Mouse (Mus musculus) kidney, postnatal 25 days (tissue): ENCODE results near the gene Spag17.
"Not testable (repeated sequence)": the region's sequence is repeated elsewhere in the genome, so short reads cannot be mapped to it uniquely, and the experiment has no call there.

ENCODE experiments used
- DNase-seq, 2 experiments: peaks; one replicate each; pipeline ENCODE4 v3.0.0; 2021; ENCODE audit warnings: mixed read lengths in 2 of 2

Spag17 gene

DNA sequence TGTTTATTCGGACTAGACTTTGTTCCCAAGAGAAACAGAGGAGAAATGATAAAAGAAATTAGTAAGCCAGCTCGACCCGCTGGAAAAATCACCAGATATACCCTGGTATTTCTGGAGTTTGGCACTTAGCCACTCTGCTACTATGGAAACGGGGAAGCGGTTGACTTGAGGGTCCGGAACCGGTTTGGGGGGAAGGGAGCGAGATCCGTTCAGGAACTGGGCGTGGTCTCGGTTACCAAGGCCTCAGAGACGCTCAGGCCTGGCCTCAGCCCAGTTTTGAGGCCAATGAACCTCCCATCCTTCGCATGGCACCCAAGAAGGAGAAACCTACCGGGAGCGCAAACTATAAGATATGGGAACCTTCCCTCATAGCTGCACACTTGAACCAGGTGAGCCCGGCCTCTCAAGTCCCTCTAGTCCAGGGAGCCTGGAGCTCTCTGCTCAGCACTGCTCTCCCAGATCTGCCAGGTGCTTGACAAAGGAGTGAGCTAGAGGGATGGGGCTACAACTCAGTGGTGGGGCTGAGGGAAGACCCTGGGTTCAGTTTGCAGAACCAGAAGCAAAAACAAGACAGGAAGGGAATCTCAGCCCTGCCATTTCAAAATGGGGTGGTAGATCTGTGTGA lies at the start of gene Spag17:
Gene Spag17, plus strand, starts transcription at position 220 of the 625 bp plus-strand sequence.
- peak; percentile 34 to 55 for DNase-seq

DNA sequence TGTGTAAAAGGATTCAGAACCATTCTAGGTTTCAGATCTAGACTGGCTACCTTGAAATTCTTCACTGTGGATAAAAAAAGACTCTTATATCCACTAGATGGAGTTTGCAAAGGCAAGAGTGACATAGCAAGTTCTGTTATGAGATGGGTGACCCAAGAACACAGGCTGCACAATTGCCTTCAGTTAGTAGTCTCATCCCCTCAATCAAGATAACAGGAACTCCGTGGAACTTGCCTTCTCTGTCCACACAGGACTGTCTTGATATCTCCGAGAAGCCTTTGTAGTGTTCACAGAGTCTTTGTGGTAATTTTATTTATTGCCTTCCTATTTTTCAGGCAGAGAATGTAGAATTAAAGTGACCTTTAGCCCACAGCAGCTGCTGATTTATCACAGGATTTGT lies 42.9 kb upstream of the Spag17 start:
- no peak for DNase-seq

DNA sequence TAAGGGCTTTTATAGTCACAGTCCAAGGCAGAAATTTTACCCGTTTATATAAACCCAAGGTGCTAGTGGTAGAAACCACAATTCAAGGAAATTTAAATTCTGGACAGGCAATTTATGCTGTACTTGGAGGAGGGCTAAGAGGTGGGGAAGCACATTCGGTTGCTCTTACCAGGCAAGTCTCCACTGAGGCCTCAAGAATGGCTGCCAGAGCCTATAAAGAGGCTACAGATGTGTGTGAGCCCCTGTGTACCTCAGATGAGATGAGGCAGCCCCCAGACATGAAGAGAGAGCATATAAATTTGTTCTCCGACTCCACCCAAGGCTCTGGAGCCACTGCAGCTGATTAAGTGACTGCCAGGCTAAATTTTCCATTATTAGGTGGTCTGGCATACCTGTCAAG lies 42.4 kb upstream of the Spag17 start:
- no peak for DNase-seq

DNA sequence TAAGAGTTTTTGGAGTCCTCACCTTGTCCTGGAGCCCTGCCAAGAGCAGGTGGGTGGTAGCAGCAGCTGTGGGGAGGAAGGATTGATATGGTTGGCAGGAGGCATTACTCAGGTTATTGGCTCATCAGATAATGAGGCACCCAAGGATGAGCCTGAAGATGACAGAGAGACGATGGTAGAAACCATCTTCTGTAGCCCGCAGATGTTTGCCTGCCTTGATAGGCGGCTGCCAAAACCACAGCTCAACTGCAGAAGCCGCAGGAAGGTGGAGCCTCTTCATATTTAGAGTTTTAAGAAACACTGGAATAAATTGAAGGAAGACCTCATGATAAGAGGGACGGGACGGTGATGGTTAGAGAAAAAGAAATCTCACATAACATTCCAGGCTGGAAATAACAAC lies 42.0 kb upstream of the Spag17 start:
- no peak for DNase-seq

DNA sequence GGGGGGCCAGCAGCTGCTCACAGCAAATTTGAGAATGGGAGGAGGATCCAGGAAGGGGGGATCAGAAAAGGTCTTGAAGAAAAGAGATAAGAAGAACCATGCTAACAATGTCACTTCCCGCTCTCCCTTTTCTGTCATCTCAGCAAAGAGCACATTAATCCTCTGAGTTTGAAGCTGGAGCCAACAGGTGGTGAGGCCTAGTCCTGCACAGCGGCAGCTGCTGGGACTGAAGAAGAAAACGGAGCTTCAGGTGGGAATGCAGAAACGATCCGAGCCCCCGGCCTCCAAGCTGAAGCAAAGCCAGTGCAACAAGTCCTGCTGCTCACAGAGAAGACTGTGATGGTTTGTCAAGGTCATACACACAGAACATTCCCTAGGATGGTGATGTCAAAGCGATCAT lies 34.3 kb upstream of the Spag17 start:
- no peak for DNase-seq

DNA sequence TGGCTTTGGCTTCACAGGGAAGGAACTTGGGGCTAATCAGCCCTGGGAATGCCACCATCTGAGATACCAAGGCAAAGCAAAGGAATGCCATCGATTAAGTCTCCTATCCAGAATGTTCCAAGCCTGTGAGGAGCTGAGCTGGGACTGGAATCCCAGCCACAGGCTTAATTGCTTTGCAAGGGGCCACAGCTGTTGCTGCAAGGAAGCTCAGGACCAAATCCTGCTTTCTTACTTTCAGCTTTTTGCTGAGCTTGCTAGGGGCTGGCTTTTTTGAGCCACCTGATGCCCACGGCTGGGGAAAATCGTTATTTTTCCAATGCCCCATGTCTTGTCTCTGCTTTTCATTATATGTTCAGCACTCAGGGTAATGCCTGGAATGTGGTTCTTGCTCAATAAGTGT lies 30.6 kb upstream of the Spag17 start:
- DNase-seq: no peak

DNA sequence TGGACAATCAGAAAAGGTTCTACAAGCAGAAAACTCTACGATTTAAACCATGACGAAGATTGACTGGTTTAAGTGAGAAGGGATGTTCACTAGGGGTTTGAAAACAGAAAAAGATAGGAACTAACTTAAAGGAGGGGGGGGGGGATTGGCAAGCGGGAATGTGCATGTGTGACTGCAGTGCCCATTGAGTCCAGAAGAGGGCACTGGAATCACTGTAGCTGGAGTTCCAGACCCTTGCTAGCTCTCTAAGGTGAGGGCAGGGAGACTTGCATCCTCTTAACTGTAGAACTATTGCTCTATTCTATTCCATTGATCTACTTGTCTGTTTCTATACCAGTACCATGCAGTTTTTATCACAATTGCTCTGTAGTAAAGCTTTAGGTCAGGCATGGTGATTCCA lies 26.3 kb upstream of the Spag17 start:
- no peak for DNase-seq

DNA sequence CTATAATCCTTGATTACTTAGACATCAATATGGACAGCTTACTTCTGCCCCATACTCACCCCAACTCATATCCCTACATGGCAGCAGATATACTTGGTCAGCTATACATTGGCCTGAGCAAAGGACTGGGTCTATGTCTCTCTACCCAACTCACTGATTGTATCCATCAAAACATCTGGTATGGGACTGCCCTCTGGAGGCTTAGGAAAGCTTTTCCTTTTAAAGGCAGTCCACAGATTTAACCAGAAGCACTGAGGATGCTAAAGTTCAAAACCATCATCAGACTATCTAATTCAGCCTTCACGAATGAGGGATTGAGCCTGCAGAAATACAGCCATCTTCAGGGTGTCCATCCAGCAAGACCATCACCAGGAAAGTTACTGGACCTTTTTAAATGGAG lies 20.5 kb upstream of the Spag17 start:
- peak in 1 of 2 experiments; percentile 3 for DNase-seq

DNA sequence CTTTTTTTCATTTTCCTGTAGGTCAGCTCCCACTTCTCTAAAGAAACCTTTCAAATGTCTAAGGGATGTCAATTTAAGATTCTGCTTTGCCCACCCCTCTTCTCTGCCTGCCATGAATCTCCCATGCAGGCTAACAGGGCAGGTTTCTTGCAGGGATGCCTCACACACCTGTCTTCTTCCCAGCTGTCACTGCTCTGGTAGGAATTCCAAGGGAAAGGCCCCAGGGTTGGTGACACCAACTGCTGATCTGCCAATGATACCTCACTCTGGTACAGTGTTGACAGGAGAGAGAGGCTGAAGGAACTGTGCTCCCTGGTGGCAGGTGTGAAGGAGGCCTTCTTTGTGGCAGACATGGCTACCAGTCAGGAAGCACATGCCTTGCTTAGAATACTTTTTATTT lies 10.1 kb upstream of the Spag17 start:
- no peak for DNase-seq

DNA sequence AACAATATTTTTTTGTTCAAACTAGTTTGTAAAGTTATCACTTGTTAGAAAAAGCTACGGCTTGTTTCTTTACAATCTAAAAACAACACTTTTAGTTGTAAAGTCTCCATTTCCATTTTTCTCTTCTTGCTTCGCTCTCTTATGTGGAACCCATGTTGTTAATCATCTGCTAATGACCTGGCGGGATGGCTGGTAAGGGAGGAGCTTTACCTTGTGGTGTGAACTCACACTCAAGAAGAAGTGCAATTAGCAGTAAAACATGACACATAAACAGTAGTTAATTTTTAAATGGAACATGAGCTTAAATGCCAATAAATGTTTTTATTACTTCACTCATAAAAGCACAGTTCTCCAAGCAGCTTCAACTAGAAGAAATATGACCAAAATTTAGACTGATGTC lies 3.7 kb upstream of the Spag17 start:
- DNase-seq: no peak

DNA sequence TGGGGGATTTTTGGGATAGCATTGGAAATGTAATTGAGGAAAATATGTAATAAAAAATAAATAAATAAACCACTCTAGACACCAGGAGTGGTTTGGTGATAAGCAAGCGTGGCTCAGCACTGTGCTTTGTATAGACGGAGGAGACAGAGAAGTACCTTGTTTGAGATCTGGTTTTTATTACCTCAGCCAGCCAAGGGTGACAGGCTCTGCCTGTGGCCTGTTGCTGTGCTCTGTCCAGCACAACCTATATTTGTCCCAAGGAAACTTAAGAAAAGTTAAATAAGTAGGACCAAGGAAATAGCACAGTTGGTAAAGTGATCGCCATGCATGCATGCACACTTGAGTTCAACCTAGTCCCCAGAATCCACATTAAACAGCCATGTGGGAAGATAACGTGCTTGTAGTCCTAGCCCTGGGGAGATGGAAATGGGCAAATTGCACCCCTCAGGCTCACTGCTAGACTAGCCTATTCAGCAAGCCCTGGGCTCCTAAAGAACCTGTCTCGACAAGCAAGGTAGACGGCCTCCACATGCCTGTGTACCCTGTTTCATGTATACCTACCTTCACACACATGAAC lies 1.1 kb upstream of the Spag17 start:
- no peak for DNase-seq

DNA sequence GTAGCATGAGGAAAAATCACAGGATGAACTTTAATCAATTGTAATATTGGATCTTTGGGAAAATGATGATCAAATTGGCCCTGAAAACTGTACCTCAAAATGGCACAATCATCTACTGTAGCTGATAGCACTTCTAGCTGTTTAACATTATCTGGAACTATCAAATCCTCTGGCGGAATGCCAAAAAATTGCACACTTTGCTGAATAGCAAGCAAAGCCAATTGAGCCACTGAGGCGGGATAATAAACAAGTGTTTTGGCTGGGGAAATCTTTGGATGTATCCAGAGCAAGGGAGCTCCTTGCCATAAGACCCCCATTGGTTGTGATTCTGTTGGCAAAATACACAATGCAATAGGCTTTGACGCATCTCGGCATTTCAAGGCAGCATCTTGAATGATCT lies 9.5 kb downstream of the Spag17 start:
- not testable (repeated sequence) for DNase-seq

DNA sequence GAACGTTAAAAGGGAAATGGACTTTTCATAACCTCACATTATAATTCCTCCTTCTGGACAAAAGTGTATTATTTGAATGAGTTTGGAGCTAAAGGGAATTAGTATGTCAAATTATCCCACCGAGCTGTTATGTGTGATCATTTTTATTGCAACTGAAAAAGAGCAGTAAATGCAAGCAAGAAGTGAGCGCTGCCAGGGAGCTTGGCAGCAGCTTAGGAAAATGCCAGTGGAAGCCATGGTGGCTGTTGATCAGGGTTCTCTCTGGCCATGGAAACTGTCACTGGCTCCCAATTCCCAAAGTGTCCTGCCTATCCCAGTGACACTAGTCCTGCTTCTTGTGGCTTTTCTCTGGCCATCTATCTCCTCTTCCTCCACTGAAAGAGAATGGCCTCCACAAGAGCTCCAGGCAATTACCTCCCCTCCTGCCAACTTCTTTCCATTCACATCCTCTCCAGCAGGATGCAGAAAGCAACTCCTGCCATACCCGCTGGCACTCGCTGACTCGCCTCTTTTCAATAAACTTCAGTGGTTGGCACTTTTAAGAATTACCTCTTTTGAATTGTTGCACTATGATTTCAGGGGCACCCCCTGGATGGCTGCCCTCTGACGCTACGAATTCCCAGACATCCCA lies 28.7 kb downstream of the Spag17 start:
- no peak for DNase-seq

DNA sequence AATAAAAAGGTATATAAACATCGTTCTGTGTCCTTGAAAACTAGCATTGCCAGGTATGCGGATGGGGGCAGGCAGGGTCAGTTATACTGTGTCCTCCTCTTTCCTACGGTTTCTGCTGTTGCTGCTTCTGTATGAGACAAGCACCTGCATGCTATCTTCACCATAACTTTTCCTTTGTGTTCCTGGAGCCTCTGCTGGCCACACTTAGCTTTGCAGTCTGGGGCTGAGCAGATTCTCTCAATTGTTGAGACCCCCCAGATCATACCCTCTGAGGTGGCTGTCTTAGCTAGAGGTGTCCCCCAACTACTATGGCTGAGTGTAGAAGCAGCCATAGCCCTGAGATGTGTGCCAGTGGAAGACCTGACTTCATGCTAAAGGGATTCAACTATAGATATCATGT lies 37.7 kb downstream of the Spag17 start:
- DNase-seq: no peak

DNA sequence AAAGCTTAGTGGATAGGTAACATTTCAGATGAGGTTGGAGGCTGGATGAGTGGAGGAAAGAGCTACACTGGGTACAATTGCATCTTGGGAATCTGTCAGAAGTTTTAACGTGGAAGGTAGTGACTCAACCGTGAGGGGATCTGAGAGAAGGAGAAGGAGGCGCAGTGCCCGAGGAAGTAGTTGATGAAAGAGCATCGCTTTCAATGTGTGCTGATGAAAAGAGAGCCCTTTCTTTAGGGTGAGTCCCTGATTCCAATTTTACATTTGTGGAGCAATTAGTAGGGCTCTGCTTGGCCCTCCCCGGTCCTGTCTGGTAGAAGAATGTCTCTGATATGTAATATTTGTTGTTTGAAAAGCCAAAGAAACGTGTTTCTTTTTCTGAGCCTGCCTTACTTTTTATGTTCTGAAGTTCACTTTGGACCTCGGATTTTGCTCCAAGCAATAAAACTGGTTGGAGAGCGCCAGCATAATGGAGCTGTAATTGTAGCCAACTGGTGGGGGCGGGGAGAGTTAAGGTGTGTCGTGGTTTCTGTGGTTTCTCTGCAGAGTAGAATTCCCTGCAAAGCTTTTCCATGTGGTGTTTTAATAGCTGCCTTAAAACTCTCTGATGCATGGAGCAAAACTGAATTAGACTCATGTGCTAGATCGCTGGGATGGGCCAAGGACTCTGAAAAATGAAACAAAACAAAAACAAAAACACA lies 45.9 kb downstream of the Spag17 start:
- peak; percentile 68 to 73 for DNase-seq

DNA sequence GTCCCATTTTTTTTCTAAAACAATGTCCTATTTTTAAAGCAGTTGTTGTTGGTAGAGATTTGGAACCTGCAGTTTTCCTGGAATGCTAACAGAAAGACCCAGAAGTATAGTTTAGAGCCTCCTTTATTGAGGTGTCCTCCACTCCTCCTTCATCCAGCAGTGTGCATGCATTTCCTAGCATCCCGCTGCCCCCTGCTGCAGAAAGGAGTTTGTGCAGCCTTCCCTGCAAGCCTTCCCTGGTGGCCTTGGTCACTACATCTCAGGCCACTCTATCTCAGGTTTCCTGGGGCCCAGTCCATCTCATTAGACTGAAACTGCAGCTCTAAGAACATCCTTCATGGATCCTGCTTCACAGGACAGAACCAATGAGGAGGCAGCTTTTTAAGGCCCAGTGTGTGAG lies 51.0 kb downstream of the Spag17 start:
- peak in 1 of 2 experiments; percentile 32 for DNase-seq

DNA sequence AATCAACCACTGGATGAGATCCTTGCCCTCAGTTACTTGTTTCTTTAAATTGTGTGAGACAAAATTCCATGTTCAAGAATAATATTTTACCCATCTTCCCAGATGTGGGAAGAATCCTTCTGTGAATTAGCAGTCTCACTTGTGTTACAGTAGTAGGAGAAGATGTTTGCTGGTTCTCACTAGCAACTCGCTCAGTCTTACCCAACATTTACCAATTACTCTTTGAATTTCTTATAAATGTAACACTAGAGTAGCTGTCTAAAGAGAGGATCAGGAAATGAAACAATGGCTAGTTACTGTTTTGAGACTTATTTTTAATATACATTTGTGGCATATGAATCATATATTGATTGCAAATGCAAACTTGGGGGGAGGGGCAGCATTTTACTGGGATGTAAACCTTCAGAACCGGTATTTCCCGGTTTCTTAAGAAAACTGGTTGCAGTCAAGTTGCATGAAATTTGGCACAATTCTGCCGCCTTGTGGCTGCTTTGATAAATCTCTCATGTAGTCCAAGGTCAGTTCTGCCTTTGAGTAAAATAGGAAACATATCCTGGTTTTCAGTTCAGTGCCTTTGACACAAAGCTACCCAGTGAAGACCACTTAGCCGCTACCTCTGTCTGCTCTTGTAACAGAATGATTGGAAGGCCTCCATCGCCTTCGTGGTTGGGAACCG lies 53.5 kb downstream of the Spag17 start:
- DNase-seq: peak; percentile 60 to 78

DNA sequence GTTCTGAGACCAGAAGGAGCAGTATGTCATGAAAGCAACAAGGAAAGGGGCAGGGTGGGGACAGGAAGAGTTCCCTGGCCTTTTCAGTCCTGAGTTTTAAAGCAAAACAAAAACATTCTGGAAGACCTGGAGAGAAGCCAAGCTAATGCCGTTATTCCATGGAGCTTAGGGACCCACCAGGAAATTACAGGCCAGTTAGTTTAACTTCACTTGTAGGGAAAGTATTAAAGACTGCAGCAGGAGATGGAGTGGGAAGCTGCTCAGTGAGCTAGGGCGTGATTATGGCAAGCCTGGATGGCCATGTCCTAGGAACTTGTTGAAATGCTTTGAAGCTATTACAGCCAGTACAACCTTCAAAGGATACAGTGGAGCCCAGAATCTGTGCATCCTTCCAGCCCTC lies 60.0 kb downstream of the Spag17 start:
- DNase-seq: no peak

DNA sequence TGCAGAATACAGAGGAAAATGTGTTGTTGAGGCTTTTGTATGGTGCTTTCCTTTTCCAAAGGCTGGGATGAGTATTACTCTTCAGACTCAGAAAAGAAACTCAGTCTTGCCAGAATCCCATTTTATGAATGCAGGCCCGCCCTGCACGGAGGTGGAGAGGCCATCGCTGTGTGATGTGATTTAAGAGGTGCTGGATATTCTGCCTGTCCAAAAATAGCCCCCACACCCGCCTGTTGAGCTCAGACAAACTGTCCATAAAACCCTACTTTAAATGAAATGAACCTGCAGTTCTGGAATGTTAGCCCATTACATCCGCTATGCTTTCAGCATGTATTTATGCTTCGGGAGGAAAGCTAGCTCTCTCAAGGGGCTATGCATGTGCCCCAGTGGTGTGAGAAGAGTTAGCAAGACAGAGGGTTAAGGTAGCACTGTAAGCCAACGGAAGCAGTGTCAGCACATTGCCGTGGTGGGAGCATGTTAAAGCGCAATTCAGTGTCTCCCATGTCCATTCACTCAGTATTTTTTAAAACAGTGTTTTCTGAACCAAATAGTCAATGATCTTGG lies 68.9 kb downstream of the Spag17 start:
- no peak for DNase-seq

DNA sequence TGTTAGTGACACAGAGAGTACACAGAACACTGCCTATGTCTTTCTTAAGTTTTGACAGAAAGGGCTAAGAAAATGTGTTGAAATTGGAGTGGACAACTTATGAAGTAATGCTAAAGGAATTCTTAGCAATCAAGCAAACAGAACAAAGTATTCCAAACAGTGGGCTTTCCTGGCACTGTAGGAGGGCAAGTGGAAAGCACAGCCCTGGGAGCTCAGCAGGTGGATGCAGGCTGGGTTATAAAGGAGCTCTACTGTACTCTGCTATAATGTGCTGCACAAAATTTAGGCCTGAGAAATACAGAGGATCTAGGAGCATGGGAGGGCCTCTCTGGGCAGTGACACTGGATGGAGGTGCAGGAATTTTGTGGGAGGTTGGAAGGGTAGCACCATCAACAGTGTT lies 71.3 kb downstream of the Spag17 start:
- DNase-seq: no peak

DNA sequence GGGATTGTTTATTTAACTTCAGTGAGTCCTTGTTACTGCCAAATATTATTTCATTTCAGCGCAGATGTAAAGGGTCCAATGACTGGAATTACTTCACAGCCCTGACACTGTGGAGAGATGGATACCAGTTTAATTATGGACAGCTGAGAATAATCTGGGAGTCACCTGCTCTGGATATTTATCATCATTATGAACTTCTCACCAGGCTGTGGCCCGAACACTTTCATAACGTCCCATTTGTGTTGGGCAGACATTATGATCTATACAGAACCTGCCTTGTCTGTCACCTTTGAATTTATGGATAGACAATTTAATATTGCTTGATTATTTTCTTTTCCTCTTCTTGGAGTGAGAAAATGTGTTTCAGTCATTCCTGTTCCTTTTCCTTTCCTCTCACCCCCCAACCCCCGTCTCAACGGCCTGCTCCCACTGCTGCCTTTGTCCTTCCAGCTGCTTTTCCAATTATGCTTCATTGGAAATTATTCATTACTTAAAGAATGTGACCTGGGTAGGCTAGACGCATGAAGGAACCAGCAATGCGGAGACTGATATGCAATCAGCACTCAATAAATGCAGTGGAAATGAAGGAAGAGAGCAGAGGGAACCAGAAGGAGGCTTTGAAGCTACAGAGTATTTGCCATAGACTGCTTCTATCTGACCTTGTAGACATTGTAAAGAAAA lies 74.7 kb downstream of the Spag17 start:
- DNase-seq: no peak

DNA sequence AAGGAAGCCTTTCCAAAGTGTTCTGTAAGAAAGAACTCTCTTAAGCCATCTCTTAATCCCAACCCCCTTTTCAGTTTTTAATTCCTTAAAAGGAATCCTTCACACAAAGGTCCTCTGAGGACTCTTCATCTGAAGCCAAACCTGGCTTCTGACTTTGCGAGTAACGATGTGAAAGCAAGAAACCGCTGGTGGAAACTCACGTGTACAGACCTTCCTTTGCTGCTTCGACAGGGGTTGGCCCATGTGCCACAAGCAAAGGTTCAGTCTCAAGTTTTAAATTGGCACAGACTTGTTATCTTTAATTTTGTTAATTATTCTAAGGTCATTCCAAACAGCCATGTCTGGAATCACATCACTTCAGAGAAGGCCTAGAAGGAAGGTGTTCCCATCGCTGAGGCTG lies 79.1 kb downstream of the Spag17 start:
- DNase-seq: no peak

DNA sequence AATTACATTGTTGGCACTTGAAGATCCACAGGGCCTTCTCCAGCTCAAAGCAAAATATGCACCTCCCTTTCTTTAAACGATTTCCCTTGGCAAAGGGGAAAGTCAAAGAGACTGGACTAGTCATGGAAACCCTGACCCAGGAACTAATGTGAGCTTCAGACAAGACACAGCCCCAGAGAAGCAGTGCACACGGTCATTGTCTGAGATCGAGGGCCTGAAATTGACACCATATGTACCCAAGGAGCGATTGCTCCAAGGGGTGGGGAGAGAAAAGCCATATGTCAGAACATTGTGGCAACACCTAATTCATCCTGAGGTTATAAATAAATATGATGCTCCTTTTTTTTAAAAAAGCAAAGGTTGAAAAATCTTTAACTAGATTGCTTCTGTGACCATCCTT lies 80.7 kb downstream of the Spag17 start:
- no peak for DNase-seq
